Mouse (Mus musculus): ENCODE results near the gene Psg16. TPM values are rescaled to one million over a fixed set of nuclear protein-coding genes. Genes with fewer than 3 reads are reported as not detected.

Psg16 gene
- not detected in 2 replicates for total RNA-seq (2012; rRNA removed)
- not detected in 2 replicates for total RNA-seq (2014; rRNA removed)
- polyA plus RNA-seq (2012; ENCODE audit: insufficient read length, low read depth): 0.27 TPM in 2 replicates

GRCm38 (mm10) chr7:17073904-17074615, at the start of gene Psg16:
TSS of gene Psg16 (plus strand) at chr7:17074040.
- dilution Hi-C loops (cut with MboI; ENCODE audit: extremely low pct_ligation_motif_present, extremely low pct_unique_long_range_greater_than_20kb, low sequenced_read_pairs) (no loop called here), in situ Hi-C loops (cut with MboI; ENCODE audit: low pct_ligation_motif_present, low pct_unique_long_range_greater_than_20kb, low sequenced_read_pairs) (no loop called here)
- Histone ChIP-seq H3K4me1 (ENCODE audit: control insufficient read depth in 1 of 2, insufficient read depth in 2 of 2) (no peaks in the 10 kb centered on the region), H3K27me3 (replicated peaks) (peaks cover 24% of the 10 kb centered on the region), H3K79me2 (replicated peaks; ENCODE audit: control insufficient read depth, extremely low read depth, insufficient read depth, poor library complexity, severe bottlenecking) (no peaks in the 10 kb centered on the region), H3K4me3 (replicated peaks in 1 of 3; ENCODE audit: low read depth in 2 of 3, low read length in 2 of 3, poor library complexity in 1 of 3) (no peak within 1 kb of the TSS), H3K9ac (ENCODE audit: insufficient read depth, low read depth) (no peak within 1 kb of the TSS), H3K36me3 (replicated peaks in 1 of 2; ENCODE audit: control insufficient read depth in 1 of 2, insufficient read depth in 1 of 2, low read length in 1 of 2) (no peaks in the 10 kb centered on the region), H3K4me2 (ENCODE audit: insufficient read depth, low read depth, poor library complexity, severe bottlenecking) (no peak within 1 kb of the TSS), H3K27ac (ENCODE audit: insufficient read depth, low read depth) (no peak within 1 kb of the TSS), H3K9me3 (replicated peaks; ENCODE audit: low read length) (no peaks in the 10 kb centered on the region)
- peak; percentile 89 to 94 for TF ChIP-seq CTCF (conservative IDR thresholded peaks at IDR 0.05 in 1 of 2, IDR thresholded peaks at IDR 0.05 in 1 of 2; ENCODE audit: low read depth in 2 of 2, low read length in 2 of 2)
- peak; percentile 68 for TF ChIP-seq SMC3 (IDR thresholded peaks at IDR 0.05; ENCODE audit: low read depth, low read length)
- no peak for TF ChIP-seq KAT2A (IDR thresholded peaks at IDR 0.05; ENCODE audit: insufficient replicate concordance, low read length)
- TF ChIP-seq ZC3H11A (IDR thresholded peaks at IDR 0.05; ENCODE audit: low read depth, low read length): no peak
- no peak for TF ChIP-seq GABPA (IDR thresholded peaks at IDR 0.05; ENCODE audit: insufficient replicate concordance, low read depth, low read length)
- no peak for TF ChIP-seq MYC (IDR thresholded peaks at IDR 0.05; ENCODE audit: low read depth, low read length)
- peak; percentile 81 for TF ChIP-seq RAD21 (IDR thresholded peaks at IDR 0.05; ENCODE audit: low read depth, low read length)
- peak; percentile 66 for DNase-seq (ENCODE audit: extremely low read depth)

GRCm38 (mm10) chr7:17024141-17024540, 49.7 kb upstream of the Psg16 start:
- Histone ChIP-seq H3K4me3 (replicated peaks in 1 of 3; ENCODE audit: low read depth in 2 of 3, low read length in 2 of 3, poor library complexity in 1 of 3) (peak overlapping the region; percentile 50 to 94 (median 80)), H3K4me2 (ENCODE audit: insufficient read depth, low read depth, poor library complexity, severe bottlenecking) (peak overlapping the region; percentile 95), H3K36me3 (replicated peaks in 1 of 2; ENCODE audit: control insufficient read depth in 1 of 2, insufficient read depth in 1 of 2, low read length in 1 of 2) (peaks cover 46 to 57% of the 10 kb centered on the region in 2 experiments), H3K27me3 (replicated peaks) (peaks cover 3% of the 10 kb centered on the region), H3K27ac (ENCODE audit: insufficient read depth, low read depth) (peak overlapping the region; percentile 50; the same call in 1 of the 2 replicates), H3K4me1 (ENCODE audit: control insufficient read depth in 1 of 2, insufficient read depth in 2 of 2) (peaks cover 20 to 61% of the 10 kb centered on the region in 2 experiments), H3K79me2 (replicated peaks; ENCODE audit: control insufficient read depth, extremely low read depth, insufficient read depth, poor library complexity, severe bottlenecking) (peaks cover 65% of the 10 kb centered on the region), H3K9me3 (replicated peaks; ENCODE audit: low read length) (no peaks in the 10 kb centered on the region), H3K9ac (ENCODE audit: insufficient read depth, low read depth) (peak overlapping the region; percentile 47; the same call in 1 of the 2 replicates)
- DNase-seq (ENCODE audit: extremely low read depth): no peak
- dilution Hi-C loops (cut with MboI; ENCODE audit: extremely low pct_ligation_motif_present, extremely low pct_unique_long_range_greater_than_20kb, low sequenced_read_pairs) (no loop called here), in situ Hi-C loops (cut with MboI; ENCODE audit: low pct_ligation_motif_present, low pct_unique_long_range_greater_than_20kb, low sequenced_read_pairs) (no loop called here)
- TF ChIP-seq E2F4 (IDR thresholded peaks at IDR 0.05; ENCODE audit: insufficient replicate concordance, low read depth, low read length): no peak
- TF ChIP-seq MAZ (IDR thresholded peaks at IDR 0.05; ENCODE audit: low read depth, low read length): no peak

- Histone ChIP-seq H3K79me2 (replicated peaks; ENCODE audit: control insufficient read depth, extremely low read depth, insufficient read depth, poor library complexity, severe bottlenecking) (peaks cover 60% of the 10 kb centered on the region), H3K27me3 (replicated peaks) (peaks cover 4% of the 10 kb centered on the region), H3K9ac (ENCODE audit: insufficient read depth, low read depth) (peak overlapping the region; percentile 47), H3K9me3 (replicated peaks; ENCODE audit: low read length) (no peaks in the 10 kb centered on the region), H3K4me2 (ENCODE audit: insufficient read depth, low read depth, poor library complexity, severe bottlenecking) (peak overlapping the region; percentile 95), H3K27ac (ENCODE audit: insufficient read depth, low read depth) (peak overlapping the region; percentile 50), H3K36me3 (replicated peaks in 1 of 2; ENCODE audit: control insufficient read depth in 1 of 2, insufficient read depth in 1 of 2, low read length in 1 of 2) (peaks cover 38 to 49% of the 10 kb centered on the region in 2 experiments), H3K4me1 (ENCODE audit: control insufficient read depth in 1 of 2, insufficient read depth in 2 of 2) (peaks cover 20 to 61% of the 10 kb centered on the region in 2 experiments), H3K4me3 (replicated peaks in 1 of 3; ENCODE audit: low read depth in 2 of 3, low read length in 2 of 3, poor library complexity in 1 of 3) (peak overlapping the region; percentile 80 to 94 (median 94))
- peak; percentile 46 for DNase-seq (ENCODE audit: extremely low read depth)
- in situ Hi-C loops (cut with MboI; ENCODE audit: low pct_ligation_motif_present, low pct_unique_long_range_greater_than_20kb, low sequenced_read_pairs): no loop called here
- dilution Hi-C loops (cut with MboI; ENCODE audit: extremely low pct_ligation_motif_present, extremely low pct_unique_long_range_greater_than_20kb, low sequenced_read_pairs): no loop called here
- TF ChIP-seq MYC (IDR thresholded peaks at IDR 0.05; ENCODE audit: low read depth, low read length) (peak; percentile 94), NRF1 (IDR thresholded peaks at IDR 0.05; ENCODE audit: low read depth, low read length) (no peak), MAZ (IDR thresholded peaks at IDR 0.05; ENCODE audit: low read depth, low read length) (no peak), ELF1 (IDR thresholded peaks at IDR 0.05; ENCODE audit: low read depth, low read length) (no peak), MAX (IDR thresholded peaks at IDR 0.05; ENCODE audit: low read length) (peak; percentile 94), E2F4 (IDR thresholded peaks at IDR 0.05; ENCODE audit: insufficient replicate concordance, low read depth, low read length) (no peak), BHLHE40 (IDR thresholded peaks at IDR 0.05; ENCODE audit: low read depth, low read length) (peak; percentile 80), JUND (conservative IDR thresholded peaks at IDR 0.05; ENCODE audit: low read depth, low read length) (no peak), MXI1 (IDR thresholded peaks at IDR 0.05; ENCODE audit: low read depth, low read length) (peak; percentile 92), TBP (conservative IDR thresholded peaks at IDR 0.05; ENCODE audit: low read depth, low read length) (no peak), ZMIZ1 (IDR thresholded peaks at IDR 0.05; ENCODE audit: low read depth, low read length) (no peak), POLR2A (IDR thresholded peaks at IDR 0.05; ENCODE audit: low read depth, low read length) (peak; percentile 52), USF2 (conservative IDR thresholded peaks at IDR 0.05; ENCODE audit: low read depth, low read length) (no peak), ZKSCAN1 (IDR thresholded peaks at IDR 0.05; ENCODE audit: borderline replicate concordance, low read depth, low read length) (no peak), ZC3H11A (IDR thresholded peaks at IDR 0.05; ENCODE audit: low read depth, low read length) (no peak), MEF2A (IDR thresholded peaks at IDR 0.05; ENCODE audit: borderline replicate concordance, low read depth, low read length) (no peak), IRF4 (IDR thresholded peaks at IDR 0.05; ENCODE audit: low read depth, low read length) (no peak)
These were observed 48.9 kb upstream of the Psg16 start for GRCm38 (mm10) chr7:17024814-17025504.
